Mouse (Mus musculus) hindbrain, postnatal 0 days (tissue): ENCODE results near the gene Akap7. TPM values are rescaled to one million over a fixed set of nuclear protein-coding genes. Genes with fewer than 3 reads are reported as not detected.

Experiments used
- ATAC-seq: fragments of 200-750 bp; cut with Nextera tagmentation; 2 replicates; pipeline ENCODE4 v1.8.0; 2017; ENCODE audit warnings: mild to moderate bottlenecking, moderate TSS enrichment, moderate library complexity
- DNase-seq: peaks from one replicate; pipeline ENCODE4 v3.0.0-alpha.2; 2015; ENCODE audit warnings: low spot score
- H3K27ac ChIP-seq: fragments of 300-500 bp; sonication (generic); 2 replicates; pipeline ENCODE4 v1.5.1; 2014; ENCODE audit warnings: mild to moderate bottlenecking
- H3K27me3 ChIP-seq: fragments of 300-500 bp; sonication (generic); 2 replicates; pipeline ENCODE4 v1.6.1; 2014; ENCODE audit warnings: low read length, mixed read lengths; ENCODE audit not compliant: insufficient read depth
- H3K36me3 ChIP-seq: fragments of 300-500 bp; sonication (generic); 2 replicates; pipeline ENCODE4 v1.6.1; 2014; ENCODE audit warnings: low read length, mixed read lengths; ENCODE audit not compliant: insufficient read depth
- H3K4me1 ChIP-seq: fragments of 300-500 bp; sonication (generic); 2 replicates; pipeline ENCODE4 v1.6.1; 2014; ENCODE audit warnings: antibody characterized with exemption, low read length, mixed read lengths; ENCODE audit not compliant: insufficient read depth
- H3K4me2 ChIP-seq: fragments of 300-500 bp; sonication (generic); 2 replicates; pipeline ENCODE4 v1.6.1; 2014; ENCODE audit warnings: low read depth, mild to moderate bottlenecking, low read length, moderate library complexity, mixed read lengths
- H3K4me3 ChIP-seq: fragments of 300-500 bp; sonication (generic); 2 replicates; pipeline ENCODE4 v1.5.1; 2014; ENCODE audit warnings: low read length
- H3K9ac ChIP-seq: fragments of 300-500 bp; sonication (generic); replicated peaks from 2 replicates; pipeline ENCODE4 v1.6.1; 2014; ENCODE audit warnings: mild to moderate bottlenecking, low read length, moderate library complexity, mixed read lengths
- H3K9me3 ChIP-seq: fragments of 300-500 bp; sonication (generic); 2 replicates; pipeline ENCODE4 v1.6.1; 2016; ENCODE audit warnings: low read length, mixed read lengths
- CTCF ChIP-seq: IDR thresholded peaks from 2 replicates; pipeline ENCODE4 v1.5.1; 2016; ENCODE audit warnings: antibody characterized with exemption, control low read depth, low read depth
- WGBS: fragments of 180-500 bp; shearing (Covaris S2); extraction: QIAGEN DNeasy Blood & Tissue Kit; methylation state at CpG from one replicate; pipeline ENCODE4 v1.1.7; 2014; 5-methylcytosine and 5-hydroxymethylcytosine counted together
- polyA plus RNA-seq: library from polyadenylated mRNA; unstranded; fragments of >200 nt; fragmentation: Nextera tagmentation; extraction: Ambion mirVana; gene quantifications from 2 replicates; pipeline ENCODE4 v1.2.1, GENCODE M21; 2015
- total RNA-seq: library from RNA; depleted of rRNA; stranded (reverse); fragments of >200 nt; gene quantifications from 2 replicates; pipeline ENCODE4 v1.2.3, GENCODE M21; 2014; rRNA removed

The Akap7 gene
- total RNA-seq (78.0 and 90.1 TPM in 2 replicates), polyA plus RNA-seq (84.0 and 85.9 TPM in 2 replicates)

DNA sequence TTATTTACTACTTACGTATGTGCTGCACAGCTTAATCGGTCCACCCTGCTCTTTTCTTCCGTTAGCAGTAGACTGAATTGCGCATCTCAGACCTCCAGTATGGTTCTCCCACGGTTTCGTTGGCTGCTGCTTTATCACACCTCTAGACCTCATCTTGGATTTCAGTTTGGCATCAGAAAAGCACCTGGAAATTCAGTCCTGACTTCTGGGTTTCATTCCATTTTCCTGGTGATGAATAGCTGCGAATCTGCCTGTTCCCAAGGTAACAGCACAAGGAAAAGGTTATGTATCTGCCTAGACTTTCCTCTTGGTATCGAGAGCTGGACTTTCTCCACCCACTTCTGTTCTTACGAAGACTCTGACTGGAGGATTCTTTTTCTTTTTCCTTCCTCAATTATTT, at the start of gene Akap7:
TSS of gene Akap7 (minus strand) at position 101 of the 400 bp plus-strand sequence.
- 89% methylated on average over 9 of the region's 9 CpGs for WGBS
- no peaks in the 10 kb centered on the region for H3K36me3 ChIP-seq
- no peak for DNase-seq
- H3K4me3 ChIP-seq: no peak within 1 kb of the TSS
- no peaks in the 10 kb centered on the region for H3K4me1 ChIP-seq
- no peak for TF ChIP-seq CTCF
- no peaks in the 10 kb centered on the region for H3K9me3 ChIP-seq
- no peak within 1 kb of the TSS for H3K27ac ChIP-seq
- no peak within 1 kb of the TSS for H3K9ac ChIP-seq
- H3K4me2 ChIP-seq: no peak within 1 kb of the TSS
- no peaks in the 10 kb centered on the region for H3K27me3 ChIP-seq
- ATAC-seq: no peak

DNA sequence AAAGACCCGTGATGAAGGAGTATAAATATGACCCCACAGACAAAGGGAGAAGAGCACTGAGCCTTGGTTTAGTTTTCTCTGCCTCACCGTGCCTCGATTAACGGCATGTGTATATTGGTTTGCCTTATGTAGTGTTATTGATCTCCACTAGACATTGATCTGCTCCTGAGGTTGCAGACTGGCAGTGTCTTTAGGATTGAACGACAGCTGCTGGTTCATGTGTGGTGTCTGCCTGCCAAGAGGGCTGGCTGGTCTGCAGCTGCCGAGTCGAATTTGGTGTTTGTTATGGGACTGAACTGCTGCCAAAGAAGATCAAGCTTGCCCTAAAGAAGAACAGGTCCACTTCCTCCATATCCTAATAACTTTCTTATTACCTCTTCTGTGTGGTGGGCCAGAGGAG, 46.7 kb upstream of the Akap7 start:
- Histone ChIP-seq H3K9ac (no peak overlapping the region), H3K4me2 (no peak overlapping the region), H3K4me1 (no peaks in the 10 kb centered on the region), H3K27me3 (no peaks in the 10 kb centered on the region), H3K36me3 (no peaks in the 10 kb centered on the region), H3K27ac (no peak overlapping the region), H3K4me3 (no peak overlapping the region), H3K9me3 (no peaks in the 10 kb centered on the region)
- WGBS: 80% methylated on average over 7 of the region's 7 CpGs
- ATAC-seq (no peak), DNase-seq (no peak)
- no peak for TF ChIP-seq CTCF

DNA sequence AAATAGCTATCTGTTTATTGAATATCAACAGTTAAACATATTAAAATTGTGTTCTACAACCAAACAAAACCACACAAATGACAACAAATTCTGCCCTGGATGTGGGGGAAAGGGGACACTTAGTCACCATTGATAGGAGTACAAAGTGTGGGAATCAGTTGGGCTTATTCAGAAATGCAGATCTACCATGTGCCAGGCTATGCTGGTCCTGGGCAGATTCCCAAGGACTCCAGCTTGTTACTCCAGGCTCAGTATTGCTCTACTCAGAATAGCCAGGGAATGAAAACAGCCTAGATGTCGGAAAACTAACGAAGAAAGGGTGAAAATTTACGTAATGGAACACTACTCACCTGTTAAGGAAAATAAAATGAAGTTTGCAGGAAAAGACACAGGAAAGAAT, 46.3 kb upstream of the Akap7 start:
- no peaks in the 10 kb centered on the region for H3K4me1 ChIP-seq
- H3K4me3 ChIP-seq: no peak overlapping the region
- no peaks in the 10 kb centered on the region for H3K9me3 ChIP-seq
- ATAC-seq (no peak), DNase-seq (no peak)
- H3K9ac ChIP-seq: no peak overlapping the region
- no peaks in the 10 kb centered on the region for H3K27me3 ChIP-seq
- H3K36me3 ChIP-seq: no peaks in the 10 kb centered on the region
- TF ChIP-seq CTCF: no peak
- 95% methylated on average over 3 of the region's 3 CpGs for WGBS
- no peak overlapping the region for H3K4me2 ChIP-seq
- H3K27ac ChIP-seq: no peak overlapping the region

DNA sequence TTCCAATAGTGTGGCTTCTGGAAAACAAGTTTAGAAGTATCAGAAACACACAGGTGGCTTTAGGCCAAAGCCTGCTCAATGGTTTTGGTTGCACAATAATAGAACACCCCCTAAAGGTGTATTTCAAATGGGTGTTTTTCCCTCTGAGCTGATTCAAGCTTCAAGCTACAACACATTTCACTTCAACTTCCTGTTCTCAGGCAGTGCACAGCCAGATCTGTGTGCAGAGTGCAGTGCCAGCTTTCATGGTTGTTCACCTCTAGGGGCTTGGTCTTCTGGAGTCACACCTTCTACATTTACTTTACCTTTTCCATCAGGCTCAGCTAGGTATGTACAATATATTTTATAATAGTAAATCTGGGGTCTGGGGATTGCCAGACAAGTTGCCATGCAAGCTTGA, 35.1 kb upstream of the Akap7 start:
- no peak overlapping the region for H3K27ac ChIP-seq
- no peak overlapping the region for H3K9ac ChIP-seq
- TF ChIP-seq CTCF: no peak
- H3K4me1 ChIP-seq: no peaks in the 10 kb centered on the region
- H3K36me3 ChIP-seq: no peaks in the 10 kb centered on the region
- no peak overlapping the region for H3K4me2 ChIP-seq
- no peaks in the 10 kb centered on the region for H3K27me3 ChIP-seq
- no peaks in the 10 kb centered on the region for H3K9me3 ChIP-seq
- H3K4me3 ChIP-seq: no peak overlapping the region
- DNase-seq: no peak
- no peak for ATAC-seq

DNA sequence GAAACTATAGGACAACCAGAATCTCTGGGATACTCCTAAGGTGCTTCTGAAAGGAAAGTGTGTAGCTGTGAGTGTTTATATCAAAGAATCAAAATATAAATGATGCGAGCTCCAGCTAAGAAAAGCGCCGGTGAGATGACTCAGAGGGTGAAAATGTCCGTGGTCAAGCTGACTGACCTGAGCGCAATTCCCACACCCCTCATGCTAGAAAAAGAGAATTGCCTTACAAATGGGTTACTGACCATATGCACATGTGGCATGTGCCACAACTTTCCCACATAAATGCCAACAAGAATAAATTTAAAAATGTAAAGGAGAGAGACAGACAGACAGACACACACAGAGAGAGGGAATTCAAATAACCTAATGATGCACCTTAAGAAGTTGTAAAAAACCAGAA, 33.0 kb upstream of the Akap7 start:
- DNase-seq (no peak), ATAC-seq (no peak)
- H3K9me3 ChIP-seq: no peaks in the 10 kb centered on the region
- no peak overlapping the region for H3K27ac ChIP-seq
- H3K36me3 ChIP-seq: no peaks in the 10 kb centered on the region
- H3K4me3 ChIP-seq: no peak overlapping the region
- no peak overlapping the region for H3K4me2 ChIP-seq
- no peaks in the 10 kb centered on the region for H3K27me3 ChIP-seq
- H3K4me1 ChIP-seq: no peaks in the 10 kb centered on the region
- no peak for TF ChIP-seq CTCF
- no peak overlapping the region for H3K9ac ChIP-seq
- WGBS: 96% methylated on average over 5 of the region's 5 CpGs

DNA sequence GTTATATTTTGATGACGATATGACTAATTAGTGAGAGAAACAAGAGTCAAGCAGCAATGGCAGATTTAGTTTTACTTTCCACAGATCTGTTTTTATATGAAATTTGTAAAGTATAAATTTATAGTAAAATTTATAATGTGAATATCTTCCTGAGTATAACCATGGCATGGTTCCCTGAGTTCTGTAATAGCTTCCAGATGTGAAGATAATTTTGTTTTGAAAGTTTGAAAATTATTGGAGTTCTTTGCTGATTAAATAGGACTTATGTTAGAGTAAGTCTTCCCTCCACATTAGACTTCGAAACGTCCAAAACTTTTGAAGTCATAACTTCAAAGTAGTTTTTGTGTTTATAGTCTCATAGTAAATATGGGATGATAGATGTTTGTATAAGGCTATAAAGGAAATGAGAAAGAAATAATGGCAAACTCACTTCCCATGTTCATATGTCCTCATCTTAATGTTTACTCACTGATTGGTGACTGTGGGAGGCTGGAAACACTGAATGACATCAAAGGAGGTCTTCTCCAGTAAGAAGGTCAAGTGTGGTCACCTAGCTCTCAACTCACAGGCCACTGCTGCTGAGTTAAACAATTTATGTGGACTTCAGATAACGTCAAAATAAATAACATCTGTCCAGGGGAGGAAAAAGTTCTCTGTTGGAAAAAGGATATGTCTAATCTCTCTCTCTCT, 25.9 kb upstream of the Akap7 start:
- WGBS: 78% methylated on average over 4 of the region's 4 CpGs
- DNase-seq (no peak), ATAC-seq (no peak)
- no peaks in the 10 kb centered on the region for H3K27me3 ChIP-seq
- no peak overlapping the region for H3K4me2 ChIP-seq
- no peaks in the 10 kb centered on the region for H3K4me1 ChIP-seq
- H3K4me3 ChIP-seq: no peak overlapping the region
- TF ChIP-seq CTCF: no peak
- no peak overlapping the region for H3K27ac ChIP-seq
- no peak overlapping the region for H3K9ac ChIP-seq
- no peaks in the 10 kb centered on the region for H3K36me3 ChIP-seq
- H3K9me3 ChIP-seq: no peaks in the 10 kb centered on the region

DNA sequence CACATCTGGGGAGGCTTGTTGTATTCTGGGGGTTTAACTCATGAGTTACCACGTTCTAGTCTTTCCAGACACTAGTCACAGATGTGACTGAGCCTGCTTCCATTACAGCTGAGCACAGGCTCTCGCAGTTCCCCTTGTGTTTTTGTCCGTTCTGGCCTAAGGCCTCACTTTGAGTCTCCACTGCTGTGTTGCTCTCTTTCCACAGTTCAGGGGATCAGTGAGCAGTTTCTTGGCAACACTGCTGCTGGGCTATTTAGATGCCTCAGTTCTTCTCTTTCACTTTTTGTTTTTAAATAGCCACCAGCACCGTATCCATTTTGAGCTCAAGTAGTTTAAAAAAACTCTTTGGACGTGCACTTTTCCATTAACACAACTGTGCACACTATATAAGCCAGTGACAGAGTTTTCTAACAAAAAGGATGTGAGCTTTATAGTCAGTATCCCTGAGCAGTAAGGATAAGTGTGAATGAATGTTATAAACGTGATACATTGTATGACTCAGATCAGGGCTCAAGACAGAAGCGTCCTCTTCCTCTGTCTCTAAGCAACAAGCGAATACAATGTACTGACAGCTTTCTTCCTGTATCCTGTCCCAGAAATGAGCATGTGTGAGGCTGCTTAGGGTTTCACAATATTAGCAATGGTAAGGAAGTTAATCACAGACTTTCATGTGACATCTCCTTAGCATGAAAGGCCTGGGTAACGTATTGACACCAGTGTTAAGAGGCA, 23.8 kb upstream of the Akap7 start:
- WGBS: 36% methylated on average over 9 of the region's 9 CpGs
- peak; percentile 8 for DNase-seq
- Histone ChIP-seq H3K9me3 (no peaks in the 10 kb centered on the region), H3K36me3 (no peaks in the 10 kb centered on the region), H3K4me2 (no peak overlapping the region), H3K27me3 (no peaks in the 10 kb centered on the region), H3K4me1 (no peaks in the 10 kb centered on the region), H3K27ac (no peak overlapping the region), H3K9ac (no peak overlapping the region), H3K4me3 (no peak overlapping the region)
- no peak for TF ChIP-seq CTCF
- no peak for ATAC-seq
